Mouse (Mus musculus): ENCODE results near the gene 4930402H24Rik. TPM values are rescaled to one million over a fixed set of nuclear protein-coding genes. Genes with fewer than 3 reads are reported as not detected.

The 4930402H24Rik gene
- polyA plus RNA-seq, 1 experiment from 2014 or later, result 99.6 TPM

DNA sequence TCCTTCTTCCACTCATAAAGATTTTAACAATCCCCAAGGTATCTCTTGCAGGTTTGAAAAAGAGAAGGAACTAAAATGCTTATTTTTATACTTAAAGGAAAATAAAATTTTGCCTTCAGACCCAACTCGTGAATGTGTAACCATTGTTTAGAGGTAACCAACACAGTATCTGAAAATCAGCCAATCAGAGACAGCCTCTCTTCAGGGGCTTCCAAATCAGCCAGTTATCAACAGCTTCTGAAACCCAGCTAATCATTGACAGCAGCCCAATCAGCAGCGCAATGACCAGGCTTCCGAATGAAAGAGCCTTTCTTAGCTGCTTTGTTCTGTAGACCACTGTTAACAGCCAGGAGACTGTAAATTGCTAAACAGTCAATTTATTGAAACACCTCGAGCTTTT lies 65.4 kb downstream of the 4930402H24Rik start:
- peaks cover 19% of the 10 kb centered on the region for H3K36me3 ChIP-seq (replicated peaks; ENCODE audit: control insufficient read depth, insufficient read depth)
- H3K4me1 ChIP-seq (replicated peaks; ENCODE audit: control insufficient read depth, insufficient read depth, low read length), result peaks cover 20% of the 10 kb centered on the region
- ATAC-seq (ENCODE audit: low FRiP score) (peak; percentile 87), DNase-seq (ENCODE audit: low spot score) (peak; percentile 92)
- peak overlapping the region; percentile 99 for H3K9ac ChIP-seq
- H3K27ac ChIP-seq, result peak overlapping the region; percentile 98
- peak overlapping the region; percentile 60 for H3K4me2 ChIP-seq (replicated peaks)
- peak overlapping the region; percentile 91 for H3K4me3 ChIP-seq (replicated peaks; ENCODE audit: low read length)
- WGBS, result 3% methylated on average over 4 of the region's 4 CpGs
- no peaks in the 10 kb centered on the region for H3K27me3 ChIP-seq (ENCODE audit: control insufficient read depth, insufficient read depth, low read length)
- H3K9me3 ChIP-seq (ENCODE audit: control insufficient read depth, low read length), result no peaks in the 10 kb centered on the region

DNA sequence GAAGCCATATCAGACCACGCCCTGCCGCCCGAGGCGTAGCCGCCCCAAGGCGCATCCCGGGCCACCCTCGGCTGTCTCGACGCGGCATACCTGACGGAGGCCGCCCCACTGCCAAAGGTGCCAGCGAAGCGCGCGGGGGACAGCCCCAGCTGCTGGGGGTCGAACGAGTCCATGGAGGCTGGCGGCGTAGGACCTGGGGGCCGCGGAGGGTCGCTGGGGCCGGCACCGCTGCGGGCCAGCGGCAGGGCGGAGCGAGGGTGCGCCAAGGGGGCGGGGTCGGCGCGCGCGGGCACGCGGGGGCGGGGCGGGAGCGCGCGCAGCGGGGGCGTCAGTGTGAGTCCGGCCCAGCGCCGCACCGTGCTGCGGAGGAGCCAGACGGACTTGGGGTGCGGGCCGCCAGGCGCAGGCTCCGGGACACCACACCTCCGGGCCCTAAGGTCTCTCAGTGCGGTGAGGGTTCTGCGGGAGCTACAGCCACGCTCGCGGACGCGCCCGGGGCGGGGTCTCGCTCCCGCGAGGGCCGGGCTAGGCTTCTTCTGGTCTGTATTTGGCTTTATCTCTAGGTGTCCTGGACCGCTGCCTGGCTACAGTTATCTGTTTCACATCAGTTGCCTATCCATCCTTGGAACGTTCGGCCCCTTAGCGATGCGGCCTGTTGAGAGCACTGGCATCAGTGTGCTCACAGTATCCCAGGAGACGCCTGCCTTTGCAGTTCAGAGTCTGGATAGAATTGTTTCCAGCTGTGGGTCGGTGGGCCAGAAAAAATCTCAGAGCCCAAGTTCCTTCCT lies 66.1 kb downstream of the 4930402H24Rik start:
- no peaks in the 10 kb centered on the region for H3K9me3 ChIP-seq (ENCODE audit: control insufficient read depth, low read length)
- whole genome bisulfite sequencing, result under 1% methylated on average over 60 of the region's 77 CpGs
- peak overlapping the region; percentile 99 for H3K9ac ChIP-seq
- H3K4me2 ChIP-seq (replicated peaks), result peak overlapping the region; percentile 60
- peaks cover 24% of the 10 kb centered on the region for H3K36me3 ChIP-seq (replicated peaks; ENCODE audit: control insufficient read depth, insufficient read depth)
- H3K4me1 ChIP-seq (replicated peaks; ENCODE audit: control insufficient read depth, insufficient read depth, low read length), result peaks cover 20% of the 10 kb centered on the region
- no peaks in the 10 kb centered on the region for H3K27me3 ChIP-seq (ENCODE audit: control insufficient read depth, insufficient read depth, low read length)
- ATAC-seq (ENCODE audit: low FRiP score), result peak; percentile 84
- H3K27ac ChIP-seq, result peak overlapping the region; percentile 98
- peak overlapping the region; percentile 91 for H3K4me3 ChIP-seq (replicated peaks; ENCODE audit: low read length)
- peak; percentile 83 for DNase-seq (ENCODE audit: low spot score)

DNA sequence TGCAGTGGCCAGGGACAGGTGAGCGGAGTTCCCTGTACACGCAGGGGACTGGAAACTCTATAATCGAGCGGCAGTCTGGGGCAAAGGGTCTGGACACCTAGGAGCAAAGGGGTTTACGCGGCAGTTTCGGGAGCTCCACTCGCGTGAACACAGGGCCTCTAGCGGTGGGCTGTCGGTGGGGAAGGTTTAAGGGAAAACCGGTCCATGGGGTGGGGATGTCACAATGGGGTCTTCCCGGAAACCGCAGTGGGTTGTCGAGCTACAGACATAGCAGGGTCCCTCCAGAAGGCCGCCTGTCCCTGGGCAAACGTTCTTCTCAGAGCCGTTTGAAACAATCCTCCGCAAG lies 66.7 kb downstream of the 4930402H24Rik start:
- peak overlapping the region; percentile 60 for H3K4me2 ChIP-seq (replicated peaks)
- WGBS, result 1% methylated on average over 19 of the region's 19 CpGs

DNA sequence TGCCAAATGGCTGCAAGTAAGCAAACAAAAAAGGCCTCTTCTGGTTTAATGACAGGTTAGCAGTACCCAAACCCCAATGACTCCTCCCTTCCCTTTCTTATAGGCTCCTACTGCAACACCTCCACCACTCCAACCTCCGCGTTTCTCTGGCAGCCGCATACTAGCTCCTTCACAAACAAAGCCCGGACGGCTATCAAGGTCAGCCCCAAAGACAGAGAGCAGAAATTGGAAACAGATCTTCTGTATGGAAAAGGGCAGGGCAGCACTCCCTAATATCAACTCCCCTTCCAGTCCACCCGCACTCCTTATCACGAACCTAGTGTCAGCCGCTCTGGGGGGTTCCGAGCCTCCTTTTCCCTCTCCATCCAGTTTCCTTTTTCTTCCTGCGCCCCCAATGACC lies 67.1 kb downstream of the 4930402H24Rik start:
- ATAC-seq (ENCODE audit: low FRiP score), result peak; percentile 2; the same call in 1 of the 2 replicates
- H3K4me2 ChIP-seq (replicated peaks), result peak overlapping the region; percentile 60
- H3K9ac ChIP-seq, result peak overlapping the region; percentile 99
- peak overlapping the region; percentile 91 for H3K4me3 ChIP-seq (replicated peaks; ENCODE audit: low read length)
- H3K27me3 ChIP-seq (ENCODE audit: control insufficient read depth, insufficient read depth, low read length), result no peaks in the 10 kb centered on the region
- no peaks in the 10 kb centered on the region for H3K9me3 ChIP-seq (ENCODE audit: control insufficient read depth, low read length)
- H3K27ac ChIP-seq, result peak overlapping the region; percentile 98
- peak; percentile 56 for DNase-seq (ENCODE audit: low spot score)
- peaks cover 31% of the 10 kb centered on the region for H3K36me3 ChIP-seq (replicated peaks; ENCODE audit: control insufficient read depth, insufficient read depth)
- peaks cover 20% of the 10 kb centered on the region for H3K4me1 ChIP-seq (replicated peaks; ENCODE audit: control insufficient read depth, insufficient read depth, low read length)
- under 1% methylated on average over 10 of the region's 10 CpGs for WGBS

More for the DNA sequence above, 66.7 kb downstream of the 4930402H24Rik start:
- Histone ChIP-seq H3K36me3 (replicated peaks; ENCODE audit: control insufficient read depth, insufficient read depth) (peaks cover 30% of the 10 kb centered on the region), H3K4me3 (replicated peaks; ENCODE audit: low read length) (peak overlapping the region; percentile 91), H3K9me3 (ENCODE audit: control insufficient read depth, low read length) (no peaks in the 10 kb centered on the region), H3K27ac (peak overlapping the region; percentile 98), H3K27me3 (ENCODE audit: control insufficient read depth, insufficient read depth, low read length) (no peaks in the 10 kb centered on the region), H3K9ac (peak overlapping the region; percentile 99), H3K4me1 (replicated peaks; ENCODE audit: control insufficient read depth, insufficient read depth, low read length) (peaks cover 20% of the 10 kb centered on the region)
- peak; percentile 51 for ATAC-seq (ENCODE audit: low FRiP score)
- DNase-seq (ENCODE audit: low spot score), result peak; percentile 68

DNA sequence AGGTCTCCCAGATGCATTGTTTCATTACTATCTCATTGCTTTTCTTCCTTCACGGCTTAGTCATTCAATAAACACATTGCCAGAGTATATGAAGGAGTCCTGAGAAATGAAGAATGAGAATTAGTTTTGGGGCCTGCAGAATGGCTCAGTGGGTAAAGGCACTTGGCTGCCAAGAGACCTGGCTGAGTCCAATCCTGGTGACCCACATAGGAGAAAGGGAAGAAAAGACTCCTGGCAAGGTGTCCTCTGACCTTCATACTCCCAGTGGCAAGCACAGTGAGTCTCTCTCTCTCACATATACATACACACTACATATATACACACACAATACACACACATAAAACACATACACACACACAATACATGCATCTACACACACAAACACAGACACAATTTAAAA lies 68.1 kb downstream of the 4930402H24Rik start:
- 60% methylated on average over 1 of the region's 1 CpGs for WGBS
- Histone ChIP-seq H3K36me3 (replicated peaks; ENCODE audit: control insufficient read depth, insufficient read depth) (peaks cover 37% of the 10 kb centered on the region), H3K27ac (peak overlapping the region; percentile 98; the same call in 1 of the 2 replicates), H3K4me1 (replicated peaks; ENCODE audit: control insufficient read depth, insufficient read depth, low read length) (peaks cover 20% of the 10 kb centered on the region), H3K4me3 (replicated peaks; ENCODE audit: low read length) (peak overlapping the region; percentile 91), H3K27me3 (ENCODE audit: control insufficient read depth, insufficient read depth, low read length) (no peaks in the 10 kb centered on the region), H3K9ac (peak overlapping the region; percentile 99), H3K4me2 (replicated peaks) (peak overlapping the region; percentile 60), H3K9me3 (ENCODE audit: control insufficient read depth, low read length) (no peaks in the 10 kb centered on the region)
- ATAC-seq (ENCODE audit: low FRiP score) (no peak), DNase-seq (ENCODE audit: low spot score) (no peak)

DNA sequence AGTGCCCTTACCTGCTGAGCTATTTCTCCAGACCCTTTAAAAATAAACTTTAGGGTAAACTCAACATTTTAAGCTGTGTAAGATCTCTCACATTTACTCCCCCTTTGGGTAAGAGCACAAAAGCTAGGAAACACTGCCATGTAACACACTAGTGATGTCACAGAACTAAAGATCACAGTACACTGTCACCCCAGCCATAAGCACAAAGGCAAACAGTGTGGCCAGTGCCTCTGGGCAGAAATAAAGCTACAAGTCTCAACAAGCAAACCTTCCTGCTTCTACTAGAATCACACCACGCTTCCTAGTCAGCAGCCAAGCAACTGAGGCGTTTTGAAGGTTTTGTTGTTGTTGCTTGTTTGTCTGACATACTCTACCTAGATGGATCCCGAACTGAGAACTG lies 72.5 kb downstream of the 4930402H24Rik start:
- Histone ChIP-seq H3K4me2 (replicated peaks) (no peak overlapping the region), H3K9ac (no peak overlapping the region), H3K36me3 (replicated peaks; ENCODE audit: control insufficient read depth, insufficient read depth) (peaks cover 42% of the 10 kb centered on the region), H3K9me3 (ENCODE audit: control insufficient read depth, low read length) (no peaks in the 10 kb centered on the region), H3K4me1 (replicated peaks; ENCODE audit: control insufficient read depth, insufficient read depth, low read length) (peaks cover 14% of the 10 kb centered on the region), H3K27ac (no peak overlapping the region), H3K4me3 (replicated peaks; ENCODE audit: low read length) (no peak overlapping the region), H3K27me3 (ENCODE audit: control insufficient read depth, insufficient read depth, low read length) (no peaks in the 10 kb centered on the region)
- DNase-seq (ENCODE audit: low spot score), result no peak
- no peak for ATAC-seq (ENCODE audit: low FRiP score)
- 84% methylated on average over 3 of the region's 3 CpGs for WGBS

DNA sequence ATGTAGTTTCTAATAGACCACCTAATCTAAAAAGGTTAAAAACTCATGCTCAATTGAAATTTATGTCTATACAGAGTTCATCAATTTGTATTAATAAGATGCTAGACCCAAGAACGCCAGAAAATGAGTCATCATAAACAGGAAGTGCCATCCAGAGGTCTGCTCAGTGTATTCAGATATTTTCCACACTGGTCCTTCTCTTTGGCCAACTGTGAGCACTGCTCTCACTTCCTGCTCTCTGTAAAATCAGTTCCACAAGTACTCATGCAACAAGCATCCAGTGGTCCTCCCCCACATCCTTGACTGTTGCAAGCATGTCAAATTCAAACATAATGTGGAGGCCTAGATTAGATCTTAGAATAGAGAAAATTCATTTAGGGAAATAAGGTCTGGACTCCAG lies 73.6 kb downstream of the 4930402H24Rik start:
- WGBS, result 71% methylated on average over 1 of the region's 1 CpGs
- Histone ChIP-seq H3K9me3 (ENCODE audit: control insufficient read depth, low read length) (no peaks in the 10 kb centered on the region), H3K36me3 (replicated peaks; ENCODE audit: control insufficient read depth, insufficient read depth) (peaks cover 37% of the 10 kb centered on the region), H3K4me3 (replicated peaks; ENCODE audit: low read length) (no peak overlapping the region), H3K27ac (no peak overlapping the region), H3K9ac (no peak overlapping the region), H3K4me1 (replicated peaks; ENCODE audit: control insufficient read depth, insufficient read depth, low read length) (peaks cover 4% of the 10 kb centered on the region), H3K27me3 (ENCODE audit: control insufficient read depth, insufficient read depth, low read length) (no peaks in the 10 kb centered on the region), H3K4me2 (replicated peaks) (no peak overlapping the region)
- ATAC-seq (ENCODE audit: low FRiP score) (no peak), DNase-seq (ENCODE audit: low spot score) (peak; percentile 17)

DNA sequence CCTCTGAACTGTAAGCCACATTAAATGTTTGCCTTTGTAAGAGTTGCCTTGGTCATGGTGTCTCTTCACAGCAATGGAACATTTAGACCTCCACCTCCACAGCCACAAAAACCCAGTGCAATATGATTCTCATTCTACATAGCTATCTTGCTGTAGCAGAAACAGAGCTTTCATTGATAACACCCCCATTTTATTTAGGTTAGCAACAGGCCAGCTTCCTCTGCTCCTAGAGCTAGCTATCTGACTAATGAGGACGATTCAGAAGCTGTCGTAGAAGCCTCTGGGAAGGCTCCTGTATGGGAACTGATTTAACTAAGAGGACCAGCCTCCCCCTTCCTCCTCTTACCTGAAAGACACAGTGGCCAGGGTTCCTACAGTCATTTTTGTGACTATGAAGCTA lies 74.2 kb downstream of the 4930402H24Rik start:
- no peak for ATAC-seq (ENCODE audit: low FRiP score)
- no peaks in the 10 kb centered on the region for H3K27me3 ChIP-seq (ENCODE audit: control insufficient read depth, insufficient read depth, low read length)

DNA sequence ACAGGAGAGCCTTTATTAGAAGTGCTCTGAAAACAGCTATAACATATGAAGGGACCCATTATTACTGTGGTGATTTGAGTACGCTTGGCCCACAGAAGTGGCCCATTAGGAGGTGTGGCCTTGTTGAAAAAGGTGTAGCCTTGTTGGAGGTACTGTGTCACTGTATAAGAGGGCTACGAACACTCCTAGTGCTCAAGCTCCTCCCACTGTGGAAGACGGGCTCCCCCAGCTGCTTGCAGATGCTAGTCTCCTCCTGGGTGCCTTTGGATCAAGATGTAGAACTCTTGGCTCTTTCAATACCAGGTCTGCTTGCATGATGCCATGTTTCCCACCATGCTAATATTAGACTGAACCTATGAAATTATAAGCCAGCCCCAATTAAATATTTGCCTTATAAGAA lies 76.0 kb downstream of the 4930402H24Rik start:
- Histone ChIP-seq H3K9ac (no peak overlapping the region), H3K9me3 (ENCODE audit: control insufficient read depth, low read length) (no peaks in the 10 kb centered on the region), H3K4me2 (replicated peaks) (no peak overlapping the region), H3K27me3 (ENCODE audit: control insufficient read depth, insufficient read depth, low read length) (no peaks in the 10 kb centered on the region), H3K36me3 (replicated peaks; ENCODE audit: control insufficient read depth, insufficient read depth) (peaks cover 21% of the 10 kb centered on the region), H3K27ac (no peak overlapping the region), H3K4me3 (replicated peaks; ENCODE audit: low read length) (no peak overlapping the region), H3K4me1 (replicated peaks; ENCODE audit: control insufficient read depth, insufficient read depth, low read length) (peaks cover 5% of the 10 kb centered on the region; the same call in 1 of the 2 replicates)
- 89% methylated on average over 3 of the region's 3 CpGs for WGBS
- ATAC-seq (ENCODE audit: low FRiP score) (no peak), DNase-seq (ENCODE audit: low spot score) (no peak)

More for the DNA sequence above, 74.2 kb downstream of the 4930402H24Rik start:
- no peak overlapping the region for H3K27ac ChIP-seq
- WGBS, result 85% methylated on average over 2 of the region's 2 CpGs
- H3K4me3 ChIP-seq (replicated peaks; ENCODE audit: low read length), result no peak overlapping the region
- peaks cover 1% of the 10 kb centered on the region for H3K4me1 ChIP-seq (replicated peaks; ENCODE audit: control insufficient read depth, insufficient read depth, low read length)
- DNase-seq (ENCODE audit: low spot score), result no peak
- peaks cover 31% of the 10 kb centered on the region for H3K36me3 ChIP-seq (replicated peaks; ENCODE audit: control insufficient read depth, insufficient read depth)
- no peak overlapping the region for H3K9ac ChIP-seq
- no peak overlapping the region for H3K4me2 ChIP-seq (replicated peaks)
- no peaks in the 10 kb centered on the region for H3K9me3 ChIP-seq (ENCODE audit: control insufficient read depth, low read length)
